Mouse (Mus musculus) midbrain, embryonic 16.5 days (tissue): ENCODE measurements around the gene Hnrnpa3. TPM values are rescaled to one million over a fixed set of nuclear protein-coding genes. Genes with fewer than 3 reads are reported as not detected.

Experiments used
- ATAC-seq: fragments of 200-750 bp; cut with Nextera tagmentation; 2 replicates; pipeline ENCODE4 v1.8.0; 2017; ENCODE audit warnings: moderate TSS enrichment
- H3K27ac ChIP-seq: fragments of 300-500 bp; sonication (generic); 2 replicates; pipeline ENCODE4 v1.5.1; 2014; ENCODE audit warnings: mild to moderate bottlenecking, low read length, mixed read lengths
- H3K27me3 ChIP-seq: fragments of 300-500 bp; sonication (generic); 2 replicates; pipeline ENCODE4 v1.6.1; 2014; ENCODE audit warnings: low read depth, low read length, mixed read lengths; ENCODE audit not compliant: control insufficient read depth, insufficient read depth
- H3K36me3 ChIP-seq: fragments of 300-500 bp; sonication (generic); 2 replicates; pipeline ENCODE4 v1.6.1; 2014; ENCODE audit warnings: mild to moderate bottlenecking, low read length, moderate library complexity, mixed read lengths; ENCODE audit not compliant: control insufficient read depth, insufficient read depth
- H3K4me1 ChIP-seq: fragments of 300-500 bp; sonication (generic); 2 replicates; pipeline ENCODE4 v1.6.1; 2014; ENCODE audit warnings: mild to moderate bottlenecking, low read length, mixed read lengths; ENCODE audit not compliant: control insufficient read depth, insufficient read depth
- H3K4me2 ChIP-seq: fragments of 300-500 bp; sonication (generic); 2 replicates; pipeline ENCODE4 v1.6.1; 2014; ENCODE audit warnings: mild to moderate bottlenecking, low read length, mixed read lengths
- H3K4me3 ChIP-seq: fragments of 300-500 bp; sonication (generic); 2 replicates; pipeline ENCODE4 v1.5.1; 2014; ENCODE audit warnings: low read depth, mild to moderate bottlenecking, low read length, moderate library complexity, mixed read lengths
- H3K9ac ChIP-seq: fragments of 300-500 bp; sonication (generic); 2 replicates; pipeline ENCODE4 v1.6.1; 2014; ENCODE audit warnings: low read depth, low read length, mixed read lengths
- H3K9me3 ChIP-seq: fragments of 300-500 bp; sonication (generic); replicated peaks from 2 replicates; pipeline ENCODE4 v1.6.1; 2014; ENCODE audit warnings: mild to moderate bottlenecking, low read length, mixed read lengths; ENCODE audit not compliant: control insufficient read depth, poor library complexity, severe bottlenecking
- WGBS: fragments of 180-500 bp; shearing (Covaris S2); extraction: QIAGEN DNeasy Blood & Tissue Kit; methylation state at CpG from one replicate; pipeline ENCODE4 v1.1.7; 2014; 5-methylcytosine and 5-hydroxymethylcytosine counted together
- polyA plus RNA-seq: library from polyadenylated mRNA; unstranded; fragments of >200 nt; fragmentation: Nextera tagmentation; extraction: Ambion mirVana; gene quantifications from 2 replicates; pipeline ENCODE4 v1.2.1, GENCODE M21; 2015

Hnrnpa3 gene
- polyA plus RNA-seq, 1 experiment from 2014 or later, result 169 TPM

GRCm38 (mm10) chr2:75702588-75702976 is 43.5 kb downstream of the Hnrnpa3 start:
- peaks cover 9% of the 10 kb centered on the region; the same call in 1 of the 2 replicates for H3K4me1 ChIP-seq
- H3K4me2 ChIP-seq, result peak overlapping the region; percentile 72
- no peaks in the 10 kb centered on the region for H3K36me3 ChIP-seq
- 32% methylated on average over 5 of the region's 5 CpGs for WGBS
- no peak overlapping the region for H3K27ac ChIP-seq
- no peaks in the 10 kb centered on the region for H3K9me3 ChIP-seq
- H3K9ac ChIP-seq, result no peak overlapping the region
- no peak for ATAC-seq
- H3K4me3 ChIP-seq, result no peak overlapping the region
- peaks cover 5% of the 10 kb centered on the region; the same call in 1 of the 2 replicates for H3K27me3 ChIP-seq

GRCm38 (mm10) chr2:75703375-75704181 is 44.5 kb downstream of the Hnrnpa3 start:
- Histone ChIP-seq H3K4me3 (peak overlapping the region; percentile 50), H3K9me3 (no peaks in the 10 kb centered on the region), H3K36me3 (no peaks in the 10 kb centered on the region), H3K27me3 (peaks cover 5% of the 10 kb centered on the region; the same call in 1 of the 2 replicates), H3K4me1 (peaks cover 9% of the 10 kb centered on the region; the same call in 1 of the 2 replicates), H3K4me2 (peak overlapping the region; percentile 72), H3K9ac (peak overlapping the region; percentile 67), H3K27ac (peak overlapping the region; percentile 67)
- peak; percentile 82 for ATAC-seq
- under 1% methylated on average over 50 of the region's 62 CpGs for WGBS

- WGBS, result under 1% methylated on average over 58 of the region's 58 CpGs
- peak within 1 kb of the TSS; percentile 67 for H3K27ac ChIP-seq
- ATAC-seq, result peak; percentile 84
These were observed 45.4 kb downstream of the Hnrnpa3 start, which contains the start of gene Nfe2l2 for GRCm38 (mm10) chr2:75704234-75705161. Gene Nfe2l2 (minus strand): TSS chr2:75704641.

GRCm38 (mm10) chr2:75705162-75705752 is 46.2 kb downstream of the Hnrnpa3 start:
- H3K9me3 ChIP-seq, result no peaks in the 10 kb centered on the region
- peak overlapping the region; percentile 67 for H3K9ac ChIP-seq
- ATAC-seq, result peak; percentile 43; the same call in 1 of the 2 replicates
- no peaks in the 10 kb centered on the region for H3K36me3 ChIP-seq
- 35% methylated on average over 19 of the region's 19 CpGs for WGBS
- H3K27ac ChIP-seq, result 0 out of 2 replicates have a peak overlapping the region, but pooled peaks have one; percentile 1
- H3K4me3 ChIP-seq, result peak overlapping the region; percentile 50
- peak overlapping the region; percentile 72 for H3K4me2 ChIP-seq
- H3K27me3 ChIP-seq, result peaks cover 5% of the 10 kb centered on the region; the same call in 1 of the 2 replicates
- peaks cover 9% of the 10 kb centered on the region; the same call in 1 of the 2 replicates for H3K4me1 ChIP-seq

More at GRCm38 (mm10) chr2:75704234-75705161, 45.4 kb downstream of the Hnrnpa3 start, which contains the start of gene Nfe2l2:
- Histone ChIP-seq H3K27me3 (peaks cover 5% of the 10 kb centered on the region; the same call in 1 of the 2 replicates), H3K9me3 (no peaks in the 10 kb centered on the region), H3K4me3 (peak within 1 kb of the TSS; percentile 50), H3K4me1 (peaks cover 9% of the 10 kb centered on the region; the same call in 1 of the 2 replicates), H3K9ac (peak within 1 kb of the TSS; percentile 67), H3K4me2 (peak within 1 kb of the TSS; percentile 72), H3K36me3 (no peaks in the 10 kb centered on the region)

- Histone ChIP-seq H3K36me3 (no peaks in the 10 kb centered on the region), H3K4me3 (no peak overlapping the region), H3K9me3 (no peaks in the 10 kb centered on the region), H3K27me3 (peaks cover 5% of the 10 kb centered on the region; the same call in 1 of the 2 replicates), H3K4me2 (no peak overlapping the region), H3K4me1 (peaks cover 9% of the 10 kb centered on the region; the same call in 1 of the 2 replicates), H3K27ac (no peak overlapping the region), H3K9ac (no peak overlapping the region)
- WGBS, result 45% methylated on average over 5 of the region's 5 CpGs
- ATAC-seq, result no peak
These were observed 47.4 kb downstream of the Hnrnpa3 start for GRCm38 (mm10) chr2:75706435-75706834.

- Histone ChIP-seq H3K9ac (no peak overlapping the region), H3K36me3 (no peaks in the 10 kb centered on the region), H3K27me3 (peaks cover 5% of the 10 kb centered on the region; the same call in 1 of the 2 replicates), H3K9me3 (no peaks in the 10 kb centered on the region), H3K27ac (no peak overlapping the region), H3K4me3 (no peak overlapping the region), H3K4me2 (no peak overlapping the region), H3K4me1 (peaks cover 9% of the 10 kb centered on the region; the same call in 1 of the 2 replicates)
- WGBS, result 14% methylated on average over 1 of the region's 1 CpGs
- ATAC-seq, result no peak
These were observed 48.4 kb downstream of the Hnrnpa3 start for GRCm38 (mm10) chr2:75707420-75707819.

GRCm38 (mm10) chr2:75713083-75713482 is 54.0 kb downstream of the Hnrnpa3 start:
- 85% methylated on average over 3 of the region's 3 CpGs for WGBS
- Histone ChIP-seq H3K27ac (no peak overlapping the region), H3K27me3 (no peaks in the 10 kb centered on the region), H3K4me3 (no peak overlapping the region), H3K4me2 (no peak overlapping the region), H3K9ac (no peak overlapping the region), H3K9me3 (no peaks in the 10 kb centered on the region), H3K4me1 (no peaks in the 10 kb centered on the region), H3K36me3 (no peaks in the 10 kb centered on the region)
- ATAC-seq, result no peak

GRCm38 (mm10) chr2:75714766-75715165 is 55.7 kb downstream of the Hnrnpa3 start:
- H3K27me3 ChIP-seq, result no peaks in the 10 kb centered on the region
- no peak overlapping the region for H3K9ac ChIP-seq
- H3K4me1 ChIP-seq, result no peaks in the 10 kb centered on the region
- H3K27ac ChIP-seq, result no peak overlapping the region
- no peak for ATAC-seq
- 59% methylated on average over 4 of the region's 4 CpGs for WGBS
- H3K36me3 ChIP-seq, result no peaks in the 10 kb centered on the region
- H3K4me3 ChIP-seq, result no peak overlapping the region
- H3K9me3 ChIP-seq, result no peaks in the 10 kb centered on the region
- no peak overlapping the region for H3K4me2 ChIP-seq
